Mouse (Mus musculus): ENCODE results near the gene Olfr360. TPM values are rescaled to one million over a fixed set of nuclear protein-coding genes. Genes with fewer than 3 reads are reported as not detected.
"Not testable (repeated sequence)": the region's sequence is repeated elsewhere in the genome, so short reads cannot be mapped to it uniquely, and the experiment has no call there.

The Olfr360 gene
- total RNA-seq (2015; ENCODE audit: low replicate concordance) (not detected in 2 replicates), total RNA-seq (2017; ENCODE audit: low replicate concordance) (not detected in 2 replicates)

- no peak for ATAC-seq (replicated peaks; ENCODE audit: low FRiP score, poor library complexity, severe bottlenecking)
Observed at GRCm38 (mm10) chr2:37065446-37065845, at the start of gene Olfr360. TSS of gene Olfr360 (plus strand) at chr2:37065746.

GRCm38 (mm10) chr2:37089190-37089589 lies 23.6 kb downstream of the Olfr360 start, which contains the start of gene Olfr361:
TSS of gene Olfr361 (minus strand) at chr2:37089290.
- ATAC-seq (replicated peaks; ENCODE audit: low FRiP score, poor library complexity, severe bottlenecking) = not testable (repeated sequence)

- no peak for ATAC-seq (replicated peaks; ENCODE audit: low FRiP score, poor library complexity, severe bottlenecking)
Observed at GRCm38 (mm10) chr2:37117810-37118209, 52.3 kb downstream of the Olfr360 start, which contains the start of gene Olfr362. TSS of gene Olfr362 (minus strand) at chr2:37117910.

Other genes starting within 250 kb of the Olfr360 start
- gene Olfr3, start 248.7 kb upstream of the Olfr360 start, total RNA-seq (2015; ENCODE audit: low replicate concordance) = not detected in 2 replicates
- not detected in 2 replicates for gene Olfr3, start 248.7 kb upstream of the Olfr360 start, total RNA-seq (2017; ENCODE audit: low replicate concordance)
- not detected in 2 replicates for gene Olfr350, start 219.4 kb upstream of the Olfr360 start, total RNA-seq (2015; ENCODE audit: low replicate concordance)
- gene Olfr350, start 219.4 kb upstream of the Olfr360 start, total RNA-seq (2017; ENCODE audit: low replicate concordance) = not detected in 2 replicates
- gene Olfr351, start 203.1 kb upstream of the Olfr360 start, total RNA-seq (2015; ENCODE audit: low replicate concordance) = not detected in 2 replicates
- not detected in 2 replicates for gene Olfr351, start 203.1 kb upstream of the Olfr360 start, total RNA-seq (2017; ENCODE audit: low replicate concordance)
- not detected in 2 replicates for gene Olfr352, start 197.3 kb upstream of the Olfr360 start, total RNA-seq (2015; ENCODE audit: low replicate concordance)
- gene Olfr352, start 197.3 kb upstream of the Olfr360 start, total RNA-seq (2017; ENCODE audit: low replicate concordance) = not detected in 2 replicates
- not detected in 2 replicates for gene Olfr353, start 172.8 kb upstream of the Olfr360 start, total RNA-seq (2015; ENCODE audit: low replicate concordance)
- not detected in 2 replicates for gene Olfr353, start 172.8 kb upstream of the Olfr360 start, total RNA-seq (2017; ENCODE audit: low replicate concordance)
- not detected in 2 replicates for gene Olfr354, start 160.1 kb upstream of the Olfr360 start, total RNA-seq (2015; ENCODE audit: low replicate concordance)
- gene Olfr354, start 160.1 kb upstream of the Olfr360 start, total RNA-seq (2017; ENCODE audit: low replicate concordance) = not detected in 2 replicates
- gene Olfr355, start 136.8 kb upstream of the Olfr360 start, total RNA-seq (2015; ENCODE audit: low replicate concordance) = not detected in 2 replicates
- gene Olfr355, start 136.8 kb upstream of the Olfr360 start, total RNA-seq (2017; ENCODE audit: low replicate concordance) = not detected in 2 replicates
- gene Olfr356, start 128.6 kb upstream of the Olfr360 start, total RNA-seq (2015; ENCODE audit: low replicate concordance) = not detected in 2 replicates
- not detected in 2 replicates for gene Olfr356, start 128.6 kb upstream of the Olfr360 start, total RNA-seq (2017; ENCODE audit: low replicate concordance)
- gene Olfr357, start 71.9 kb upstream of the Olfr360 start, total RNA-seq (2015; ENCODE audit: low replicate concordance) = not detected in 2 replicates
- gene Olfr357, start 71.9 kb upstream of the Olfr360 start, total RNA-seq (2017; ENCODE audit: low replicate concordance) = not detected in 2 replicates
- gene Olfr358, start 56.4 kb upstream of the Olfr360 start, total RNA-seq (2015; ENCODE audit: low replicate concordance) = not detected in 2 replicates
- not detected in 2 replicates for gene Olfr358, start 56.4 kb upstream of the Olfr360 start, total RNA-seq (2017; ENCODE audit: low replicate concordance)
- gene Olfr361, start 23.5 kb downstream of the Olfr360 start, total RNA-seq (2015; ENCODE audit: low replicate concordance) = not detected in 2 replicates
- gene Olfr361, start 23.5 kb downstream of the Olfr360 start, total RNA-seq (2017; ENCODE audit: low replicate concordance) = not detected in 2 replicates
- not detected in 2 replicates for gene Olfr362, start 52.2 kb downstream of the Olfr360 start, total RNA-seq (2015; ENCODE audit: low replicate concordance)
- gene Olfr362, start 52.2 kb downstream of the Olfr360 start, total RNA-seq (2017; ENCODE audit: low replicate concordance) = not detected in 2 replicates
- not detected in 2 replicates for gene Olfr364-ps1, start 73.6 kb downstream of the Olfr360 start, total RNA-seq (2015; ENCODE audit: low replicate concordance)
- gene Olfr364-ps1, start 73.6 kb downstream of the Olfr360 start, total RNA-seq (2017; ENCODE audit: low replicate concordance) = not detected in 2 replicates
- not detected in 2 replicates for gene Olfr365, start 122.5 kb downstream of the Olfr360 start, total RNA-seq (2015; ENCODE audit: low replicate concordance)
- not detected in 2 replicates for gene Olfr365, start 122.5 kb downstream of the Olfr360 start, total RNA-seq (2017; ENCODE audit: low replicate concordance)
- gene Olfr366, start 145.8 kb downstream of the Olfr360 start, total RNA-seq (2015; ENCODE audit: low replicate concordance) = not detected in 2 replicates
- gene Olfr366, start 145.8 kb downstream of the Olfr360 start, total RNA-seq (2017; ENCODE audit: low replicate concordance) = not detected in 2 replicates

Measured in erythroid progenitor cell, adult 5-6 weeks (primary cell).